In genomic region chr14:51388222-51388621, GRCm38 (mm10) we compare ENCODE assay signal across 21 mouse cellular contexts. TPM values are rescaled to one million over a fixed set of nuclear protein-coding genes. Genes with fewer than 3 reads are reported as not detected.
DNase-seq lines count a peak whose midpoint lies in the region; ATAC-seq and TF ChIP-seq lines count a peak whose summit lies in the region.
"Had no signal": no experiment of that assay in that cellular context is flagged by ENCODE, and none has a peak within 500 bp of the region (broad histone marks: within the 10 kb centered on the region; RNA-seq: fewer than 3 reads in every experiment).

No protein-coding gene starts in this region.

- WGBS in intestine, postnatal 0 days: 94% methylated on average over 9 of the region's 9 CpGs
- 92% methylated on average over 9 of the region's 9 CpGs for WGBS in intestine, embryonic 15.5 days

- no peaks in the 10 kb centered on the region for H3K36me3 ChIP-seq in intestine, postnatal 0 days (ENCODE audit: control insufficient read depth, insufficient read depth)
- no peaks in the 10 kb centered on the region for H3K36me3 ChIP-seq in intestine, embryonic 15.5 days
- H3K36me3 ChIP-seq in ES-E14 (ENCODE audit: control insufficient read depth, insufficient read depth, low read length, poor library complexity, severe bottlenecking): no peaks in the 10 kb centered on the region
- H3K36me3 ChIP-seq: heart, embryonic 13.5 days; liver, embryonic 12.5 days had no signal

- TF ChIP-seq CTCF in intestine, postnatal 0 days (IDR thresholded peaks at IDR 0.05; ENCODE audit: low read depth): no peak

- H3K9me3 ChIP-seq in intestine, postnatal 0 days (ENCODE audit: control insufficient read depth): 0 out of 2 replicates have a peak, but pooled peaks cover 2% of the 10 kb centered on the region
- H3K9me3 ChIP-seq in intestine, embryonic 15.5 days: 0 out of 2 replicates have a peak, but pooled peaks cover 3% of the 10 kb centered on the region
- no peaks in the 10 kb centered on the region for H3K9me3 ChIP-seq in ES-E14 (ENCODE audit: control insufficient read depth, insufficient read depth, low read depth, low read length)

- no peak overlapping the region for H3K27ac ChIP-seq in intestine, postnatal 0 days (ENCODE audit: low read depth, low read length)
- no peak overlapping the region for H3K27ac ChIP-seq in intestine, embryonic 15.5 days
- no peak overlapping the region for H3K27ac ChIP-seq in ES-E14 (ENCODE audit: insufficient read depth, low read depth, low read length, poor library complexity, severe bottlenecking)
- H3K27ac ChIP-seq: heart, embryonic 13.5 days; liver, embryonic 12.5 days had no signal

- H3K4me2 ChIP-seq in intestine, postnatal 0 days (replicated peaks; ENCODE audit: low read depth): no peak overlapping the region
- H3K4me2 ChIP-seq in intestine, embryonic 15.5 days (replicated peaks): no peak overlapping the region
- H3K4me2 ChIP-seq: heart, embryonic 13.5 days; liver, embryonic 12.5 days had no signal

- no peak overlapping the region for H3K4me3 ChIP-seq in intestine, postnatal 0 days (ENCODE audit: low read depth, low read length)
- no peak overlapping the region for H3K4me3 ChIP-seq in intestine, embryonic 15.5 days (replicated peaks)
- no peak overlapping the region for H3K4me3 ChIP-seq in ES-E14 (ENCODE audit: insufficient read depth in 1 of 2, low read depth in 1 of 2, low read length in 2 of 2, poor library complexity in 1 of 2, severe bottlenecking in 1 of 2)
- H3K4me3 ChIP-seq: heart, embryonic 13.5 days; liver, embryonic 12.5 days had no signal

- ATAC-seq in intestine, postnatal 0 days: peak; percentile 71
- no peak; the same call in 1 of the 2 replicates for ATAC-seq in intestine, embryonic 15.5 days
- ATAC-seq: forebrain, embryonic 16.5 days; liver, embryonic 12.5 days had no signal

- H3K9ac ChIP-seq in intestine, postnatal 0 days (ENCODE audit: low read depth, low read length): no peak overlapping the region
- H3K9ac ChIP-seq in intestine, embryonic 15.5 days: no peak overlapping the region
- H3K9ac ChIP-seq in ES-E14 (ENCODE audit: insufficient read depth, low read depth, low read length, poor library complexity, severe bottlenecking): no peak overlapping the region
- H3K9ac ChIP-seq: heart, embryonic 13.5 days; liver, embryonic 12.5 days had no signal

- DNase-seq in A20 (ENCODE audit: low read depth, low spot score) (peak; percentile 37), ES-E14 (ENCODE audit: low read depth, low spot score) (peak; percentile 17), MN1 (ENCODE audit: low spot score) (no peak)
- DNase-seq in induced T-regulatory cell, adult 2 months (ENCODE audit: low read depth): peak; percentile 22
- no peak for DNase-seq in thymus, postnatal 10 days (ENCODE audit: low spot score in 2 of 2)
- DNase-seq in cerebellum, adult 11-12 months: no peak
- DNase-seq: adrenal gland, adult 8-10 months; cerebellum, adult 9-11 months; gastrocnemius, postnatal 25 days; kidney, adult 9 months; thymus, postnatal 14 days had no signal

- H3K4me1 ChIP-seq in intestine, postnatal 0 days (replicated peaks; ENCODE audit: control insufficient read depth, insufficient read depth, low read length): no peaks in the 10 kb centered on the region
- no peaks in the 10 kb centered on the region for H3K4me1 ChIP-seq in intestine, embryonic 15.5 days (replicated peaks)
- no peaks in the 10 kb centered on the region for H3K4me1 ChIP-seq in ES-E14 (ENCODE audit: control insufficient read depth in 2 of 2, insufficient read depth in 2 of 2, low read length in 2 of 2, poor library complexity in 1 of 2)
- H3K4me1 ChIP-seq: heart, embryonic 13.5 days; liver, embryonic 12.5 days had no signal

- in situ Hi-C loops in ES-E14 (cut with MboI; ENCODE audit: low sequenced_read_pairs in 2 of 2, unreplicated experiment in 2 of 2): no loop called here

- no peaks in the 10 kb centered on the region for H3K27me3 ChIP-seq in intestine, postnatal 0 days (replicated peaks; ENCODE audit: control insufficient read depth, insufficient read depth, low read length)
- H3K27me3 ChIP-seq in intestine, embryonic 15.5 days (replicated peaks): no peaks in the 10 kb centered on the region
- H3K27me3 ChIP-seq: heart, embryonic 13.5 days; liver, embryonic 12.5 days had no signal

TF ChIP-seq in ES-E14, 5 proteins besides CTCF, POLR2A, EP300 and RAD21:
- TF ChIP-seq CHD2 (IDR thresholded peaks at IDR 0.05; ENCODE audit: low read depth, low read length): no peak

RNA-seq across cellular contexts. Expression of gene Vmn2r88, which starts 22.4 kb away (rescaled TPM):
- polyA plus RNA-seq in intestine, postnatal 0 days (2015; fragmentation: Nextera tagmentation; extraction: Ambion mirVana): not detected in 2 replicates
- polyA plus RNA-seq in intestine, embryonic 15.5 days (2015; fragmentation: Nextera tagmentation; extraction: Ambion mirVana): not detected in 2 replicates
- total RNA-seq in ES-E14 (2012; rRNA removed): not detected in 2 replicates
- total RNA-seq: adrenal gland, adult 8-10 months; gastrocnemius, postnatal 25 days; hematopoietic stem cell, adult 5-6 weeks; layer of hippocampus, postnatal 14 days; left cerebral cortex, postnatal 25 days had no signal
- polyA plus RNA-seq: forebrain, embryonic 16.5 days; heart, embryonic 13.5 days; liver, embryonic 12.5 days; lung, embryonic 16.5 days; stomach, embryonic 14.5 days had no signal

RNA-seq across cellular contexts. Expression of gene Gm7247, which starts 26.7 kb away (rescaled TPM):
- not detected in 2 replicates for polyA plus RNA-seq in intestine, postnatal 0 days (2015; fragmentation: Nextera tagmentation; extraction: Ambion mirVana)
- polyA plus RNA-seq in intestine, embryonic 15.5 days (2015; fragmentation: Nextera tagmentation; extraction: Ambion mirVana): not detected in 2 replicates
- not detected in 2 replicates for total RNA-seq in ES-E14 (2012; rRNA removed)
- total RNA-seq: adrenal gland, adult 8-10 months; gastrocnemius, postnatal 25 days; hematopoietic stem cell, adult 5-6 weeks; layer of hippocampus, postnatal 14 days; left cerebral cortex, postnatal 25 days had no signal
- polyA plus RNA-seq: forebrain, embryonic 16.5 days; heart, embryonic 13.5 days; liver, embryonic 12.5 days; lung, embryonic 16.5 days; stomach, embryonic 14.5 days had no signal

Comparison
In these comparisons a context has a peak if more than half of its experiments do, and no peak if none do; other contexts are left out.
1. DNase-seq: peak in A20 (single experiment), ES-E14 (single experiment) and induced T-regulatory cell, adult 2 months (single experiment); none in thymus, postnatal 10 days (0 of 2), MN1 (single experiment) and cerebellum, adult 11-12 months (single experiment).